Mouse (Mus musculus) gastrocnemius, postnatal 25 days (tissue): ENCODE measurements at regions not wholly inside any gene's neighbourhood (a gene's known extent, or its start where the extent isn't known, plus 50 kb on each side); places are given as distances from the start of the nearest gene placed in this dataset.

ENCODE experiments used
- DNase-seq: peaks from one replicate; pipeline ENCODE4 v3.0.0; 2022

GRCm38 (mm10) chr15:7694037-7694436 lies 116.6 kb upstream of the Gdnf start:
- no peak for DNase-seq

GRCm38 (mm10) chr15:7697724-7698123 lies 112.9 kb upstream of the Gdnf start:
- DNase-seq, result no peak

GRCm38 (mm10) chr15:7708836-7709235 lies 101.8 kb upstream of the Gdnf start:
- no peak for DNase-seq

DNA sequence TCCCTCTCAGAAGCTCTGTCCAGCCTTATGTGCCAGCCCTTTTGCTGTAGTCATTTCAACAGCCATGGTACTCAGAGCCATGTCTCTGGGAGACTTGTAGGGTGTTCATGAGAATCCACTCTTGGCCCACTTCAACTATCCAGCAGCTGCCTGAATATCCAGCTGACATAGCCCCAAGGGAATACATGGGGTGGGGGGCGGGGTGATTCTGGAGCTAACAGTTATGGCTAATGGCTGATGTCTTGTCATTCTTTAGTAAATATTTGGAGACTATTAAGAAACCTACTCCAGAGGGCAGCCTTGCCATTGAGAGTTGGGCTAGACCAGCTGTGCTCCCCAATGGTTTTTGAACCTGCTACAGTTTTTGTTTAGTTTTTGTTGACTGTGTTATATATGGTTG lies 96.0 kb upstream of the Gdnf start:
- DNase-seq, result no peak

DNA sequence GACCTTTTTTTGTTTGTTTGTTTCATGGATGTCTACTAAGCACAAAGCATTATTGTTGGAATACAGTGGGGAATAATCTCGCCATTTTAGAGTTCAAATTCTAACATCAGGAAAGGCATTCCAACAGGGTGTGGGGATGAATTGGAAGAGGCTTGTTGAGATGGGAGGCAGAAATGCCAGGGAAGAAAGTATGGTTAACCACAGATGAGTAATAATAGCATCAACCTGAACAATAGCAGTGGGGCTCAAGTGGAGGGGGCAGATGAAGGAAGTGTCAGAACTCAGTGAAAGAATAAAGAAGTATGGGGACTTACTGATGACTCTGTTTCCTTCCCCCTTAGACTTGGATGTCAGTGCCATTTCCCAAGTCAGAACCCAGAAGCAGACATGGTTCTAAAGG lies 94.5 kb upstream of the Gdnf start:
- DNase-seq, result no peak

DNA sequence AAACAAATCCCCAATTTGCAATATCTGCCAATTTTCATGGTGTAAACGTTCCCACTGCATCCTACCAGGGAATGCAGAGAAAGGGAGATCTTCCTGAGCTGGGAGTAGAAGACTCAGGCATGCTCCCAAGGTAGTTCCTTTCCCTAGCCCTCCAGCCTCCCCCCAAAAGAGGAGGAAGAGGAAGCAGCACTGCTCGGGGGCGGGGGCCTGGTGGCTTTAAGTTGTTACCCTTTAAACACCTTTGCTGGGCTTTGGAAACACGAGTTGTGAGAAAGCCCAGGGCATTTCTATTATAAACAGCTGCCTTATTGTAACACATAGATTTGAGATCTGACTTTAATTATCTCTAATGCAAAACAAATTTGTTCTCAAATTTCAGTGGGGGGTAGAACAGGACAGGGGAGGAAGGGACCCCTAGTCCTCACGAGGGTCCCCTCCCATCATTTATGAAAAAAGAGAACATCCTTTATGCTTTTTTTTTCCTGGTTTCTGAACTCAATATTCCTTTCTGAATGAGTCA lies 87.4 kb upstream of the Gdnf start:
- DNase-seq, result no peak

DNA sequence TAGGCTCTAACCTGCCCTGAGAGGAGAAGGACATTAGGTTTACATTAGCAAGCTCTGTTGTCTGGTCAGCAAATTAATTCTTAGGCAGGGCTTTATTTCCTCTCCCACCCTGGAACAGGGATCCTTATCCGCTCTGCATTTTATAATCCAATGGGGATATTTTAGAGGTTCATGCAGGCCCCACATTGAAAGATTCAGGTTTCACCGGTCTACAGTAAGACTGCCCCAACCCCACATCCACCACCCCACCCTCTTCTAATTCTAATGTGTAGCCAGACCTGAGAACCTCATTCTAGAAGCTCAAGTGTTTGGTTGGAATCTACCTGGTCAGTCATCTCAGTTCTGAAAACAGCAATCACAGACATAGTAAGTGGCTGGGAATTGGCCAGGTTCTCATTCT lies 86.9 kb upstream of the Gdnf start:
- no peak for DNase-seq

DNA sequence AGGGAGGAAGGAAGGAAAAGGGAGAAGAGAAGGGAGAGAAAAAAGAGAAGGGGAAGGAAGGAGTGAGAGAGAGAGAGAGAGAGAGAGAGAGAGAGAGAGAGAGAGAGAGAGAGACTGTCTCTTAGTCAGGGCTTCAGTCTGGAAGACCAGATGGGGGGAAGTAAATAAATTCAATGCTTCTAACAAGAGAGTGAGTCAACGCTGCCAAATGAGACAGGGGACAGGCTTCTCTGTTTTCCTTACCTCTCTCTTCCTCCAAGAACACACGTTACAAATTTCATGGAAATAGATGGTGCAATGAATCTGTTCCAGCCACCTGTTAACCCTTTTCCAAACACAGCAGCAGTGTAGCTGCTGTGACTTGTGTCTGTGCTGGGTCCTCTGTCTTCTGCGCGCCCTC lies 85.1 kb upstream of the Gdnf start:
- DNase-seq, result no peak

- DNase-seq, result no peak
Measured at GRCm38 (mm10) chr15:7747586-7747985, 63.1 kb upstream of the Gdnf start.

- no peak for DNase-seq
Measured at GRCm38 (mm10) chr15:7750441-7750840, 60.2 kb upstream of the Gdnf start.
